Mouse (Mus musculus) liver, embryonic 15.5 days (tissue): ENCODE data around the gene Slc22a1. TPM values are rescaled to one million over a fixed set of nuclear protein-coding genes. Genes with fewer than 3 reads are reported as not detected.

Source experiments
- ATAC-seq: fragments of 200-750 bp; cut with Nextera tagmentation; 2 replicates; pipeline ENCODE4 v1.8.0; 2017; ENCODE audit warnings: moderate number of reproducible peaks, mild to moderate bottlenecking, moderate library complexity; ENCODE audit not compliant: insufficient read depth
- H3K27ac ChIP-seq: fragments of 300-500 bp; sonication (generic); replicated peaks from 2 replicates; pipeline ENCODE4 v1.5.1; 2015; ENCODE audit warnings: mild to moderate bottlenecking, inconsistent platforms
- H3K27me3 ChIP-seq: fragments of 300-500 bp; sonication (generic); 2 replicates; pipeline ENCODE4 v1.6.1; 2015; ENCODE audit warnings: mild to moderate bottlenecking, inconsistent platforms
- H3K36me3 ChIP-seq: fragments of 300-500 bp; sonication (generic); replicated peaks from 2 replicates; pipeline ENCODE4 v1.6.1; 2015; ENCODE audit warnings: moderate library complexity, mild to moderate bottlenecking, inconsistent platforms
- H3K4me1 ChIP-seq: fragments of 300-500 bp; sonication (generic); replicated peaks from 2 replicates; pipeline ENCODE4 v1.6.1; 2015; ENCODE audit warnings: inconsistent platforms
- H3K4me2 ChIP-seq: fragments of 300-500 bp; sonication (generic); 2 replicates; pipeline ENCODE4 v1.6.1; 2015; ENCODE audit warnings: moderate library complexity, mild to moderate bottlenecking, inconsistent platforms
- H3K4me3 ChIP-seq: fragments of 300-500 bp; sonication (generic); replicated peaks from 2 replicates; pipeline ENCODE4 v1.5.1; 2015; ENCODE audit warnings: mild to moderate bottlenecking, inconsistent platforms
- H3K9ac ChIP-seq: fragments of 300-500 bp; sonication (generic); 2 replicates; pipeline ENCODE4 v1.6.1; 2015; ENCODE audit warnings: moderate library complexity, mild to moderate bottlenecking, inconsistent platforms
- H3K9me3 ChIP-seq: fragments of 300-500 bp; sonication (generic); replicated peaks from 2 replicates; pipeline ENCODE4 v1.6.1; 2016; ENCODE audit warnings: inconsistent platforms
- WGBS: fragments of 180-500 bp; shearing (Covaris S2); methylation state at CpG from one replicate; pipeline ENCODE4 v1.1.7; 2015; ENCODE audit warnings: mixed read lengths; ENCODE audit not compliant: insufficient replicate concordance; 5-methylcytosine and 5-hydroxymethylcytosine counted together
- polyA plus RNA-seq: library from polyadenylated mRNA; unstranded; fragments of >200 nt; fragmentation: Nextera tagmentation; extraction: Ambion mirVana; gene quantifications from 2 replicates; pipeline ENCODE4 v1.2.1, GENCODE M21; 2015

Gene Slc22a1
- polyA plus RNA-seq = 0.05 TPM in 1 of 2 replicates, not detected in the other

DNA sequence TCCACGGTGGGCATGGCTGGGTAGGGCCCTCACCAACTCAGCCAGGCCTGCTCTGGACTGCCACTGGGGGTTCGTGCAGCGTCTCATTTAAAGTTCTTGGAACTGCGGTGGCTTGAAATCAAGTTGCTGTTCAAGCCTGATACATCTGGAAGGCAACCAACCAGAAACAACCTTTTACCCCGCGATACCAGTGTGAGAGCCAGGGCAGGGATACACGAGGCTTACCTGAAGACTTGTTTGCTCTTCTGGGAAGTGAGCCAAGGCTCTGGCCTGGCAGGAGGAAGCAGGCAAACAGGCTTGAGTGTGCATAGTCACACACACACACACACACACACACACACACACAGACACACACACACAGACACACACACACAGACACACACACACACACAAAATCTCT, at the start of gene Slc22a1:
Gene Slc22a1, minus strand, starts transcription at position 184 of the 400 bp plus-strand sequence.
- H3K9me3 ChIP-seq = no peaks in the 10 kb centered on the region
- ATAC-seq = no peak
- no peak within 1 kb of the TSS for H3K27ac ChIP-seq
- no peak within 1 kb of the TSS for H3K4me3 ChIP-seq
- H3K4me2 ChIP-seq = no peak within 1 kb of the TSS
- H3K9ac ChIP-seq = no peak within 1 kb of the TSS
- no peaks in the 10 kb centered on the region for H3K36me3 ChIP-seq
- 68% methylated on average over 7 of the region's 7 CpGs for WGBS
- peaks cover 11% of the 10 kb centered on the region for H3K4me1 ChIP-seq
- no peaks in the 10 kb centered on the region for H3K27me3 ChIP-seq

DNA sequence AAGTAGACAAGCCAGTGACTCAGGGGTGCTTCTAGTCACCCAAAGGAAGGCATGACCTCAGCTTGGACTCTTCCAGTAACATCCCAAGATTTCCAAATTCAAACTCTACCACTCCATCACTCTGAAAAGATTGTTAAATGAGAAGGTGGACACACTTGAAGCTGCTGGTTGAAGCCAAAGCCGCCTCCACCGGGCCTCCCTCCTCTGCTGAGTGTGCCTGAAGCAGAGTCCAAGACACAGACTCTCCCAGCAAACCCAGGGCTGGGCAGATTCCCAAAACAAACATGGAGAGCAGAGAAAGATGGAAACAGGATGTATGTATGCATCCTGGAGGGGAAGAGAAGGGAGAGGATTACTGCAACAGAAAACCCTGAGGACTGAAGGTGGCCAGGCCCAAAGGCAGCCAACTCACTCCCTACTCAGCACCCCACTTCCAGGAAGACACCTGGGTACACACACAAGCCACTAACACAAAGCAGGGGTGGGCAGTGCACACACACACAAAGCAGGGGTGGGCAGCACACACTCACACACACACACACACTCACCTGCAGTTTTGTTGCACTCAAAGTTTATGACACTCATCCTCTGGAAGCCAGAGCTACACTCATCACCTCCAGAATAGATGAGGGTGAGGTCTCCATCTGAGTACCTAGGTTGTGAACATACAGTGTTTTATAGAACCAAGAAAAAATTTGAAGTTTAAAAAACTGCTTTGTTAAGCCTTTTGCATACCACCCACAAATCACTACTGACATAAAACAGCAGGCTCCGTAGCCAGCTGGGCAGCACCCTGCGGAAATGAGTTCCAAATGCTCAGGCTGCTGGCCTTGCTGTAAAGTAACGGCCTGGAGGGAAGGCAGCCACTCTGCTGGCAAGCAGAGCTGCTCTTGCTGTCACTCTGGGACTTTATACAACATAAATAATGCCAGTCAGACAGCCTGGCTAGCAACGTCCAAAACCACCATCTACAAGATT, 49.4 kb upstream of the Slc22a1 start:
- no peak overlapping the region for H3K9ac ChIP-seq

DNA sequence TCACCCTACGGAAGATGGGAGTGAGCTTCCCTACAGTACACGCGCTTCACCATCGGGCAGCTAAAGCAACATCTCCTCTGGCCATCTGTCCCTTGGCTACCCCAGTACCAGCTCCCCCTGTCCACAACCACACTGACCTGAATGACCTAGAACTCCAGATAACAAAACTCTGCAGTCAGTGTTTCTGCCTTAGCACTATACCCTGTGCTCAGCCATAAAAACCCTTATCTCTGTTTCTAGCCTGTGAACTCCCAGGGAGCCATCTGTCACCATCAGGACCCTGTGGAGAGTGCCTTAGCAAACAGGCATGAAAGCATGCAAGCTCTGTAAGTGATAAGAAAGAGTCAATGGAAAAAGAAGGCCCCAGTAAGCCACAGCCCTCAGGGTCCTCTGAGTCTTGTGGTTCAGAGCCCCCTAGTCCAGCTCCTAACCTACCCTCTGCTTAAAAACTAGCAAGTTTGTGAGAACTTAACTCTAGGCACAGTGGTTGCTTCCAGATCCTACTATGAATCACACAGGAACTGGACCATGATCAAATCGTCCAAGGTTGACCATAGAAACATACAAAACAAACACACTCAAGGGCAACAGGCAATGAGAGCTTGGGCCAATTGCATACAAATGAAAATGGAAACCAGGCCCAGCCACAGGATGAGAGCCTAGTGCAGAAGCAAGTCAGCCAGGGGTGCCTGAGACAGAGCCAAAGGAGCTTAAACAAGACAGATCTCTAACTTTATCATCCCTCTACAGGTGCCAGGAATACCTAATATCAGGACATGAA, 48.5 kb upstream of the Slc22a1 start:
- peaks cover 14% of the 10 kb centered on the region for H3K36me3 ChIP-seq
- H3K9me3 ChIP-seq = no peaks in the 10 kb centered on the region
- H3K4me1 ChIP-seq = peaks cover 38% of the 10 kb centered on the region
- H3K27me3 ChIP-seq = no peaks in the 10 kb centered on the region
- 32% methylated on average over 5 of the region's 5 CpGs for WGBS
- ATAC-seq = peak; percentile 78
- no peak overlapping the region for H3K9ac ChIP-seq
- no peak overlapping the region for H3K4me3 ChIP-seq
- H3K4me2 ChIP-seq = peak overlapping the region; percentile 3; the same call in 1 of the 2 replicates
- H3K27ac ChIP-seq = peak overlapping the region; percentile 57

More for the DNA sequence above, 49.4 kb upstream of the Slc22a1 start:
- H3K27ac ChIP-seq = peak overlapping the region; percentile 57
- no peak overlapping the region for H3K4me3 ChIP-seq
- 58% methylated on average over 6 of the region's 6 CpGs for whole genome bisulfite sequencing
- ATAC-seq = no peak
- no peaks in the 10 kb centered on the region for H3K9me3 ChIP-seq
- H3K27me3 ChIP-seq = no peaks in the 10 kb centered on the region
- H3K4me1 ChIP-seq = peaks cover 38% of the 10 kb centered on the region
- no peak overlapping the region for H3K4me2 ChIP-seq
- peaks cover 10% of the 10 kb centered on the region for H3K36me3 ChIP-seq

DNA sequence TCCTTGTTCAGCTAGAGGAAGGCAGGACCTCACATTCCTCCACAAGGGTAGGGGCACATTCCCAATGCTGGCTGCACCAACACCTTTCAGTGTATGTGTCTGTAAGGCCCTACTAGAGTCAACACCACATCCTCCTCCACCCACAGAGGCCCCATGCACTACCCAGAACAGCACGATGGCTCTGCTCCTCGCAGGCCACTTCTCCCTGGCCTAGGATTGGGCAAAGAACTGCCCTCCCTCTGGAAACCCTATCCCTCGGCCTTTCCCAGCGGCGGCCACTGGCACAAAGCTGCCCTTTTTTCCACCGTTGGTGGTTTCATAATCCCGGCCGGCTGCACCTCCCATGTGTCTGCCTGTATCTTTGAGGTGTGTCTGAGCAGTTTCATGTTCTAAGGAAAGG, 47.0 kb upstream of the Slc22a1 start:
- H3K4me1 ChIP-seq = peaks cover 40% of the 10 kb centered on the region
- H3K4me2 ChIP-seq = no peak overlapping the region
- 59% methylated on average over 8 of the region's 8 CpGs for WGBS
- H3K36me3 ChIP-seq = peaks cover 21% of the 10 kb centered on the region
- no peaks in the 10 kb centered on the region for H3K27me3 ChIP-seq
- no peaks in the 10 kb centered on the region for H3K9me3 ChIP-seq
- ATAC-seq = no peak
- H3K9ac ChIP-seq = no peak overlapping the region
- no peak overlapping the region for H3K27ac ChIP-seq
- no peak overlapping the region for H3K4me3 ChIP-seq

DNA sequence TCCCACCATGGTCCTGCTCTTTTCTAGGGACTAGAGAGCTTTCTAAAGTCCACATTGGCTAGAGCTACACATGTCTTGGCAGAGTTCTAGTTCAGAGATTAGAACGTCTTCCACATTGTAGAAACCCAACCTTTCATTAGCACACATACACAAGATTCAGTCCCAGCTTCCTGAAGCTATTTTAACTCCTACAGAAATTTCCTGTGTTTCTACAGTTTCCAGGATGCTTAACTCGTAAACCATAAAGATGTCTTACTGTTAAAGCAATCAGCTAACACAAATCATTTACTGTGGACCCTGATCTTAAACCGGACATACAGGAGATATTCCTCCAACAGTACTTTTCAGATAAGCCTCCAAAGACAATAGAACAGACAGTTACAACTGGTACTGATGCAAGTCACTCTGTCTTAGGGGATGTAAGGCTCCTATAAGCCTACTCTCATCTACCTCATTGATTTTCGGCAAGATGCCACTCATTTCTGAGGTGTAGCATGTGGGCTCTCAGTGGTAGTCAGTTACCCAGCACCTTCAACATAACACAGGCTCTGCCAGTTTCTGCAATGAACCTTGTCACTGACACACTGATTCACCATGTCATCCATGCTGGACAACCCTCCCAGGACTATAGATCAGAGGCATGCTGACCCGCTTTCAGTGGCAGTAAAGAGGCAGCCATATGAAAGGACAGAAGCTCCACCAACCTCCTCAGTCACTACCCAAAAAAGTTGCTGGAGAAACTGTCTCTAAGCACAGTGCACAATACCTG, 45.7 kb upstream of the Slc22a1 start:
- WGBS = 54% methylated on average over 5 of the region's 5 CpGs
- Histone ChIP-seq H3K27ac (no peak overlapping the region), H3K9ac (no peak overlapping the region), H3K9me3 (no peaks in the 10 kb centered on the region), H3K4me3 (no peak overlapping the region), H3K4me1 (peaks cover 41% of the 10 kb centered on the region), H3K4me2 (no peak overlapping the region), H3K36me3 (peaks cover 32% of the 10 kb centered on the region), H3K27me3 (no peaks in the 10 kb centered on the region)
- ATAC-seq = no peak

DNA sequence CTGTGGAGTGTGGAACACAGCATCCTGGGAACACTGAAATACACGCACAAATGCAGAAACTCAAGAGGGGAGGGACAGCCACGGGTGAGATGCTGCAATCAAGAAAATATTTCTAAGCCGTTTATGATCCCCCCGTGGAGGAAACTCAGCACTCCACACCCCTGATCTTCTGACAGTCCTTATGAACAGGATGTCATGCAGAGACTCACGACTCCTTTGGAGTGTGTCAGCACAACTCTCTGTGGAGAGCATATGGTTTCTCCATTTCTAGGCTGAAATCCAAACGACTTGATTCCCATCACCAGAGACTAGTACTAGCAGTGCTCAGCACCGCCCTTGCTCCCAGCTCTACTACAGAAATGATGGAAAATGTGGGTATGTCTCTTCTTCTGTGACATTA, 42.6 kb upstream of the Slc22a1 start:
- 59% methylated on average over 7 of the region's 7 CpGs for WGBS
- peaks cover 30% of the 10 kb centered on the region; the same call in 1 of the 2 replicates for H3K4me1 ChIP-seq
- no peak overlapping the region for H3K4me3 ChIP-seq
- peaks cover 52% of the 10 kb centered on the region for H3K36me3 ChIP-seq
- H3K27ac ChIP-seq = no peak overlapping the region
- no peaks in the 10 kb centered on the region for H3K9me3 ChIP-seq
- no peak for ATAC-seq
- H3K9ac ChIP-seq = no peak overlapping the region
- no peak overlapping the region for H3K4me2 ChIP-seq
- no peaks in the 10 kb centered on the region for H3K27me3 ChIP-seq

DNA sequence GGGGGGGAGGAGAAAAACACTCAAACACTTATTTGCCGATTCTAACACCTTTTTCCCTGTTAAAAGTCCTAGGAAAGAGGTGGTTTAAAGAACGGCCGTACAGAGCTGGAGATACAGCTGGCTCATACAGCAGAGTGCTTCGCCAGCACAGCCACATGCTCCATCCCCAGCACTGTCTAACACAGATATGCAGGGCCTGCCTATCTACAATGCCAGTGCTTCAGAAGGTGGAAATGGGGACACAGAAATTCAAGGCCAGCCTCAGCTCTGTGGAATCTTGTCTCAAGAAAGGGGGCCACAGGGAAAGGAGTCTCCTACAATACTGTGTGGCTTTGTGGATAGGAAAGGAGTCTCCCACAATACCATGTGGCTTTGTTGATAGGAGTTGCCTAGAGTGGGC, 41.8 kb upstream of the Slc22a1 start:
- H3K4me3 ChIP-seq = no peak overlapping the region
- no peak overlapping the region for H3K9ac ChIP-seq
- H3K4me2 ChIP-seq = no peak overlapping the region
- peak; percentile 47; the same call in 1 of the 2 replicates for ATAC-seq
- WGBS = 46% methylated on average over 4 of the region's 4 CpGs
- no peak overlapping the region for H3K27ac ChIP-seq
- peaks cover 27% of the 10 kb centered on the region; the same call in 1 of the 2 replicates for H3K4me1 ChIP-seq
- H3K9me3 ChIP-seq = no peaks in the 10 kb centered on the region
- H3K27me3 ChIP-seq = no peaks in the 10 kb centered on the region
- H3K36me3 ChIP-seq = peaks cover 52% of the 10 kb centered on the region

DNA sequence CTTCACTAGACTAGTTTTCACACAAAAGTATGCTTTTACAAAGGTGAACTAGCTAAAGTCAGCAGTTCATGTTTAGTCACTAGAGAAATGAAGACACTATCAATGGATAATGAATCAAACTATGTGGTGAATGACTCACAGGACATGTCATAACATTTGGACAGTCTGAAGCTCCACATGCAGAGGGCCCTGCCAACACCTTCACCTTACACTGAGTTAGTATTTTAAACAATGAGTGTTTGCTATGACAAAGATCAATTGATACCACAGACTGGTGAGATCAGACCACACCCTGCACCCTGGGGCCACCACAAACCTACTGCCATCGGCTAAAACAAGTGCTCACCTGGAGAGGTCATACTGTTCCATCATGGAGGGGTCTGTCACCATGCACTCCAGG, 39.4 kb upstream of the Slc22a1 start:
- no peaks in the 10 kb centered on the region for H3K27me3 ChIP-seq
- no peak overlapping the region for H3K4me2 ChIP-seq
- 23% methylated on average over 1 of the region's 1 CpGs for WGBS
- no peak overlapping the region for H3K9ac ChIP-seq
- peaks cover 58% of the 10 kb centered on the region for H3K36me3 ChIP-seq
- H3K4me1 ChIP-seq = peaks cover 25% of the 10 kb centered on the region; the same call in 1 of the 2 replicates
- no peaks in the 10 kb centered on the region for H3K9me3 ChIP-seq
- ATAC-seq = no peak
- no peak overlapping the region for H3K4me3 ChIP-seq
- H3K27ac ChIP-seq = no peak overlapping the region

DNA sequence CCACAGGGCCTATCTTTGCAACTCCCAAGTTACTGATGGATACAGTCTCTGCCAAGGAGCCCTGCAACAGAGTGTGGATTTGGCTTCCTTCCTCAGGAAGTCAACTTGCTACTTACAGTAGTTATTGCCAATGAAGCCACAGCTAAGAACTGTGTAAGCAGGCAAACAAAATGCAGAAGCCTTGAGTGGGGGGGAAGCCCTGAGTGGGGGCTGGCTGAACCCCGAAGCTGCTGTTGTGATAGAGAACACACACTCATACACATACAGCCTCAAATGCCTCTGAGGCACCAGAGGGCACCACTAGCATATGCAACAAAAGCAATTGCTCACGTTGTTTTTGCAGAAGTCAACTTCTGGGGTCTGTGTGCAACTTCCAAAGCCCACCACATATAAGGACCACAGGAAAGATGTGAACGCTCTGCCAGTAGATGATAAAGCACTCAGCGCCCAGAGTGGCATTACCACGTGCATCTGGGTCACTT, 38.5 kb upstream of the Slc22a1 start:
- peaks cover 55% of the 10 kb centered on the region for H3K36me3 ChIP-seq
- ATAC-seq = no peak
- WGBS = 30% methylated on average over 5 of the region's 5 CpGs
- H3K27me3 ChIP-seq = no peaks in the 10 kb centered on the region
- peaks cover 25% of the 10 kb centered on the region; the same call in 1 of the 2 replicates for H3K4me1 ChIP-seq
- H3K9ac ChIP-seq = no peak overlapping the region
- H3K27ac ChIP-seq = no peak overlapping the region
- no peak overlapping the region for H3K4me3 ChIP-seq
- no peak overlapping the region for H3K4me2 ChIP-seq
- H3K9me3 ChIP-seq = no peaks in the 10 kb centered on the region

DNA sequence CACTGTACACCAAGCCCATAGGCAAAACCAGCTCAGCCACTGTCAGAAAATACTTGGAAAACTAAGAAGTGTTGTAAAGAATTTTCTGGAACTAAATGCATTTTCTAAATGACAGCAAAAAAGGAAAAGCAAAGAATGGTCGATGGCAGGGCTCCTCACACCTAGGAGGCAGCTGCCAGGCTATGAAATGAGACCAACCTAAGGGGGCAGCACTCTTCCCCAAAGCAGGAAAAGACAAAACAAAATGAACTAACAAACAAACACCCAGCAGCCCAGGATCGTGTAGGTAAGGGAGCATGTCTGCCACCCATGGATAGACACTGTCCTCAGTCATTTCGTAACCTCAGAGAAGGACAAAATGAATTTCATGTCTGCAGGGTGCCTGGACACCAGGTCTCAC, 37.4 kb upstream of the Slc22a1 start:
- H3K27me3 ChIP-seq = no peaks in the 10 kb centered on the region
- no peak overlapping the region for H3K4me3 ChIP-seq
- H3K9ac ChIP-seq = no peak overlapping the region
- 47% methylated on average over 3 of the region's 3 CpGs for WGBS
- no peak overlapping the region for H3K27ac ChIP-seq
- ATAC-seq = no peak
- H3K4me2 ChIP-seq = no peak overlapping the region
- peaks cover 55% of the 10 kb centered on the region for H3K36me3 ChIP-seq
- H3K4me1 ChIP-seq = peaks cover 25% of the 10 kb centered on the region; the same call in 1 of the 2 replicates
- H3K9me3 ChIP-seq = no peaks in the 10 kb centered on the region
